Mouse (Mus musculus): ENCODE data around the gene E330009J07Rik. TPM values are rescaled to one million over a fixed set of nuclear protein-coding genes. Genes with fewer than 3 reads are reported as not detected.
A peak's percentile ranks its signal among the peaks of the same experiment; 100 is the strongest.

E330009J07Rik gene
- total RNA-seq, 2 experiments from 2014 or later = 3.6 to 4.1 TPM

- intact Hi-C loops (cut with DNase I) = no loop called here
- no peak for DNase-seq
Measured at GRCm38 (mm10) chr6:40430878-40431277, 5.1 kb downstream of the E330009J07Rik start.

- no peak for DNase-seq
- intact Hi-C loops (cut with DNase I) = no loop called here
Measured at GRCm38 (mm10) chr6:40430251-40430650, 5.7 kb downstream of the E330009J07Rik start.

GRCm38 (mm10) chr6:40429521-40429931, 6.4 kb downstream of the E330009J07Rik start:
- DNase-seq = no peak
- intact Hi-C loops (cut with DNase I) = no loop called here

- intact Hi-C loops (cut with DNase I) = no loop called here
Measured at GRCm38 (mm10) chr6:40428696-40429095, 7.2 kb downstream of the E330009J07Rik start.

GRCm38 (mm10) chr6:40427441-40427840, 8.5 kb downstream of the E330009J07Rik start:
- intact Hi-C loops (cut with DNase I) = no loop called here
- DNase-seq = no peak

More at GRCm38 (mm10) chr6:40428696-40429095, 7.2 kb downstream of the E330009J07Rik start:
- DNase-seq = no peak

GRCm38 (mm10) chr6:40423774-40424173, 12.2 kb downstream of the E330009J07Rik start:
- intact Hi-C loops (cut with DNase I) = no loop called here
- DNase-seq = peak; percentile 15 to 41

- intact Hi-C loops (cut with DNase I) = no loop called here
- DNase-seq = no peak
Measured at GRCm38 (mm10) chr6:40423013-40423412, 12.9 kb downstream of the E330009J07Rik start.

- DNase-seq = no peak
- intact Hi-C loops (cut with DNase I) = no loop called here
Measured at GRCm38 (mm10) chr6:40421099-40421498, 14.8 kb downstream of the E330009J07Rik start.

- DNase-seq = no peak
- intact Hi-C loops (cut with DNase I) = no loop called here
Measured at GRCm38 (mm10) chr6:40418386-40418785, 17.5 kb downstream of the E330009J07Rik start.

GRCm38 (mm10) chr6:40415799-40416198, 20.1 kb downstream of the E330009J07Rik start:
- no peak for DNase-seq
- intact Hi-C loops (cut with DNase I) = no loop called here

GRCm38 (mm10) chr6:40413565-40413964, 22.4 kb downstream of the E330009J07Rik start:
- no peak for DNase-seq
- intact Hi-C loops (cut with DNase I) = no loop called here

- intact Hi-C loops (cut with DNase I) = no loop called here
- no peak for DNase-seq
Measured at GRCm38 (mm10) chr6:40413046-40413445, 22.9 kb downstream of the E330009J07Rik start.

- intact Hi-C loops (cut with DNase I) = no loop called here
- DNase-seq = no peak
Measured at GRCm38 (mm10) chr6:40411085-40411484, 24.9 kb downstream of the E330009J07Rik start.

GRCm38 (mm10) chr6:40403640-40404285, 32.2 kb downstream of the E330009J07Rik start:
- DNase-seq = no peak
- intact Hi-C loops (cut with DNase I) = no loop called here

GRCm38 (mm10) chr6:40402031-40402430, 33.9 kb downstream of the E330009J07Rik start:
- intact Hi-C loops (cut with DNase I) = no loop called here
- no peak for DNase-seq

GRCm38 (mm10) chr6:40393213-40393612, 42.7 kb downstream of the E330009J07Rik start:
- intact Hi-C loops (cut with DNase I) = loop anchor here (1.0 kb wide), 1 partner anchor 157 kb away; no protein-coding TSS in a partner anchor
- DNase-seq = peak; percentile 30 to 43

GRCm38 (mm10) chr6:40390975-40391374, 45.0 kb downstream of the E330009J07Rik start:
- intact Hi-C loops (cut with DNase I) = no loop called here

GRCm38 (mm10) chr6:40388660-40389059, 47.3 kb downstream of the E330009J07Rik start:
- intact Hi-C loops (cut with DNase I) = no loop called here
- no peak for DNase-seq

More at GRCm38 (mm10) chr6:40390975-40391374, 45.0 kb downstream of the E330009J07Rik start:
- no peak for DNase-seq

GRCm38 (mm10) chr6:40385682-40386081, 50.3 kb downstream of the E330009J07Rik start:
- intact Hi-C loops (cut with DNase I) = no loop called here

GRCm38 (mm10) chr6:40381908-40382307, 54.0 kb downstream of the E330009J07Rik start:
- intact Hi-C loops (cut with DNase I) = no loop called here
- no peak for DNase-seq

More at GRCm38 (mm10) chr6:40385682-40386081, 50.3 kb downstream of the E330009J07Rik start:
- no peak for DNase-seq

GRCm38 (mm10) chr6:40380181-40380580, 55.8 kb downstream of the E330009J07Rik start:
- intact Hi-C loops (cut with DNase I) = no loop called here
- no peak for DNase-seq

- intact Hi-C loops (cut with DNase I) = no loop called here
- DNase-seq = no peak
Measured at GRCm38 (mm10) chr6:40371031-40371430, 64.9 kb downstream of the E330009J07Rik start.

Data from heart, postnatal 36 days (tissue).